Mouse (Mus musculus) G1E (cell line): ENCODE results near the gene Nt5e. TPM values are rescaled to one million over a fixed set of nuclear protein-coding genes. Genes with fewer than 3 reads are reported as not detected.

ENCODE experiments used
- ATAC-seq: 2 replicates; pipeline ENCODE4 v1.8.0; 2016; ENCODE audit warnings: mild to moderate bottlenecking; ENCODE audit not compliant: insufficient number of reproducible peaks, poor library complexity, low FRiP score, severe bottlenecking; ENCODE audit errors: extremely low read depth
- DNase-seq: peaks from one replicate; pipeline ENCODE4 v3.0.0; 2012; ENCODE audit warnings: low spot score
- H3K27me3 ChIP-seq: 2 replicates; pipeline ENCODE4 v1.6.1; 2012; ENCODE audit warnings: mild to moderate bottlenecking, low read length, inconsistent platforms; ENCODE audit not compliant: insufficient read depth
- H3K36me3 ChIP-seq: replicated peaks from 2 replicates; pipeline ENCODE3; 2012; ENCODE audit warnings: mild to moderate bottlenecking, inconsistent platforms
- H3K4me1 ChIP-seq: 2 replicates; pipeline ENCODE4 v1.6.1; 2012; ENCODE audit warnings: low read depth, low read length, inconsistent platforms, mixed read lengths; ENCODE audit not compliant: insufficient read depth
- H3K4me3 ChIP-seq: 2 replicates; pipeline ENCODE4 v1.5.1; 2012; ENCODE audit warnings: low read depth, mild to moderate bottlenecking, inconsistent platforms, low read length, moderate library complexity, mixed read lengths
- H3K9me3 ChIP-seq: replicated peaks from 2 replicates; pipeline ENCODE4 v1.6.1; 2012; ENCODE audit warnings: inconsistent platforms
- CTCF ChIP-seq: IDR thresholded peaks from 2 replicates; pipeline ENCODE4 v1.5.1; 2012; ENCODE audit warnings: low read depth, low read length, inconsistent platforms, mixed read lengths
- GATA1 ChIP-seq: IDR thresholded peaks from 2 replicates; pipeline ENCODE4 v1.6.1; 2012; ENCODE audit warnings: borderline replicate concordance, low read length, inconsistent platforms, mixed read lengths
- GATA2 ChIP-seq: IDR thresholded peaks from 2 replicates; pipeline ENCODE4 v1.6.1; 2012; ENCODE audit warnings: low read depth, low read length, inconsistent platforms, borderline replicate concordance
- POLR2AphosphoS5 ChIP-seq: IDR thresholded peaks from 2 replicates; pipeline ENCODE4 v1.6.1; 2012; ENCODE audit warnings: low read depth, low read length, inconsistent platforms; ENCODE audit not compliant: insufficient replicate concordance
- TAL1 ChIP-seq: conservative IDR thresholded peaks from 2 replicates; pipeline ENCODE4 v1.6.1; 2012; ENCODE audit warnings: low read depth, low read length, inconsistent platforms, mixed read lengths
- polyA plus RNA-seq: library from polyadenylated mRNA; stranded (reverse); fragments of >175 nt; gene quantifications from 2 replicates; pipeline ENCODE4 v1.2.3, GENCODE M21; 2012
- total RNA-seq, 2 experiments: library from RNA; stranded (forward) in 1 of 2; stranded (reverse) in 1 of 2; fragments of 200-1000 nt in 1 of 2; fragments of >200 nt in 1 of 2; fragmentation: Nextera tagmentation in 1 of 2; gene quantifications; 2 replicates each; pipeline ENCODE4 v1.2.3; 2014 to 2017

Nt5e gene
- total and polyA plus RNA-seq, 3 experiments, result 0.22 TPM; not detected in 2

GRCm38 (mm10) chr9:88363102-88363501 lies 36.1 kb downstream of the Nt5e start:
- no peaks in the 10 kb centered on the region; the same call in 1 of the 2 replicates for H3K4me1 ChIP-seq
- H3K36me3 ChIP-seq, result no peaks in the 10 kb centered on the region
- H3K4me3 ChIP-seq, result no peak overlapping the region
- H3K9me3 ChIP-seq, result no peaks in the 10 kb centered on the region
- ATAC-seq, result no peak
- TF ChIP-seq GATA1 (no peak), GATA2 (no peak), CTCF (no peak), TAL1 (no peak), POLR2AphosphoS5 (no peak)
- DNase-seq, result no peak
- 0 out of 2 replicates have a peak, but pooled peaks cover 2% of the 10 kb centered on the region for H3K27me3 ChIP-seq

GRCm38 (mm10) chr9:88366308-88366707 lies 39.3 kb downstream of the Nt5e start:
- no peak for ATAC-seq
- no peaks in the 10 kb centered on the region for H3K36me3 ChIP-seq
- H3K9me3 ChIP-seq, result no peaks in the 10 kb centered on the region
- no peak for DNase-seq
- TF ChIP-seq TAL1, result no peak
- TF ChIP-seq GATA2, result no peak
- TF ChIP-seq POLR2AphosphoS5, result no peak
- no peaks in the 10 kb centered on the region; the same call in 1 of the 2 replicates for H3K4me1 ChIP-seq
- H3K4me3 ChIP-seq, result no peak overlapping the region
- H3K27me3 ChIP-seq, result 0 out of 2 replicates have a peak, but pooled peaks cover 2% of the 10 kb centered on the region

DNA sequence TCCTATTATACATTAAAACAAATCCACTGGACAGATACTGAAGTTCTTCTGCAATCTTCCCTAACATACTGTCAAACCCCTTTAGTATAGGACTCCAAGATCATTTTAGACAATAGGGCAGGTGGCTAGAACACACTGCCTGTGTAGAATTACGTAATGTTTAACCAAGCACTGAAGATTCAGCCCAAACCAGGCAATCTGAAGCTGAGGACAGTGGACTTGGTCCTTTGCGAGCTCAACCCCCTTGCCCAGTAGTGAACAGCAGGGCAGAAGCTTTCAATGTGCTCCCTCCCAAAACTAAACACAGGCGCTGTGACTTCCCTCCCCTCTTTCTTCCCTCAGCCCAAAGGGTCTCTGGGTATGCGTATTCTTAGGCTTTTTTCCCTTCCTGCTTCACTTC lies 39.8 kb downstream of the Nt5e start:
- no peak for TF ChIP-seq GATA1
- TF ChIP-seq GATA2, result no peak
- no peak for TF ChIP-seq CTCF
- TF ChIP-seq POLR2AphosphoS5, result no peak
- no peak for TF ChIP-seq TAL1
- H3K9me3 ChIP-seq, result no peaks in the 10 kb centered on the region
- no peak for ATAC-seq
- H3K4me3 ChIP-seq, result no peak overlapping the region
- no peaks in the 10 kb centered on the region for H3K36me3 ChIP-seq
- H3K4me1 ChIP-seq, result no peaks in the 10 kb centered on the region; the same call in 1 of the 2 replicates
- 0 out of 2 replicates have a peak, but pooled peaks cover 2% of the 10 kb centered on the region for H3K27me3 ChIP-seq
- DNase-seq, result no peak

- Histone ChIP-seq H3K4me3 (no peak overlapping the region), H3K36me3 (no peaks in the 10 kb centered on the region), H3K4me1 (no peaks in the 10 kb centered on the region), H3K9me3 (no peaks in the 10 kb centered on the region), H3K27me3 (0 out of 2 replicates have a peak, but pooled peaks cover 2% of the 10 kb centered on the region)
- TF ChIP-seq GATA2 (no peak), TAL1 (no peak), POLR2AphosphoS5 (no peak), GATA1 (no peak), CTCF (no peak)
- ATAC-seq (no peak), DNase-seq (no peak)
Measured at GRCm38 (mm10) chr9:88367322-88367721, 40.3 kb downstream of the Nt5e start.

- Histone ChIP-seq H3K27me3 (0 out of 2 replicates have a peak, but pooled peaks cover 2% of the 10 kb centered on the region), H3K4me3 (no peak overlapping the region), H3K9me3 (no peaks in the 10 kb centered on the region), H3K4me1 (no peaks in the 10 kb centered on the region), H3K36me3 (no peaks in the 10 kb centered on the region)
- ATAC-seq, result no peak
- DNase-seq, result no peak
- TF ChIP-seq POLR2AphosphoS5 (no peak), CTCF (no peak), GATA2 (no peak), GATA1 (no peak), TAL1 (no peak)
Measured at GRCm38 (mm10) chr9:88367751-88368150, 40.8 kb downstream of the Nt5e start.

GRCm38 (mm10) chr9:88368476-88368875 lies 41.5 kb downstream of the Nt5e start:
- Histone ChIP-seq H3K27me3 (0 out of 2 replicates have a peak, but pooled peaks cover 2% of the 10 kb centered on the region), H3K4me1 (no peaks in the 10 kb centered on the region), H3K4me3 (no peak overlapping the region), H3K9me3 (no peaks in the 10 kb centered on the region), H3K36me3 (peaks cover 3% of the 10 kb centered on the region)
- DNase-seq, result no peak
- TF ChIP-seq GATA2 (no peak), CTCF (no peak), TAL1 (no peak), GATA1 (no peak), POLR2AphosphoS5 (no peak)
- ATAC-seq, result no peak
